ENCODE assay signal across 19 mouse cellular contexts in genomic region chr10:93662018-93662417, GRCm38 (mm10). TPM values are rescaled to one million over a fixed set of nuclear protein-coding genes. Genes with fewer than 3 reads are reported as not detected.
DNase-seq lines count a peak whose midpoint lies in the region; ATAC-seq and TF ChIP-seq lines count a peak whose summit lies in the region.
"Had no signal": no experiment of that assay in that cellular context is flagged by ENCODE, and none has a peak within 500 bp of the region (broad histone marks: within the 10 kb centered on the region; RNA-seq: fewer than 3 reads in every experiment).

No protein-coding gene starts in this region.

- H3K4me3 ChIP-seq in heart, embryonic 13.5 days, result no peak overlapping the region
- H3K4me3 ChIP-seq in testis, adult 2 months (ENCODE audit: control insufficient read depth, low read depth, low read length), result no peak overlapping the region
- no peak overlapping the region for H3K4me3 ChIP-seq in kidney, embryonic 16.5 days (ENCODE audit: low read length)
- H3K4me3 ChIP-seq in stomach, postnatal 0 days (ENCODE audit: low read depth, low read length), result no peak overlapping the region
- H3K4me3 ChIP-seq: erythroblast, embryonic 14.5 days; heart, embryonic 10.5 days; hindbrain, embryonic 12.5 days; liver, embryonic 15.5 days; neural tube, embryonic 13.5 days had no signal

- WGBS in heart, embryonic 13.5 days, result 67% methylated on average over 5 of the region's 5 CpGs
- WGBS in kidney, embryonic 16.5 days, result 64% methylated on average over 5 of the region's 5 CpGs
- WGBS in stomach, postnatal 0 days, result 44% methylated on average over 5 of the region's 5 CpGs

- H3K9ac ChIP-seq in heart, embryonic 13.5 days, result no peak overlapping the region
- no peak overlapping the region for H3K9ac ChIP-seq in kidney, embryonic 16.5 days (replicated peaks; ENCODE audit: low read length)
- no peak overlapping the region for H3K9ac ChIP-seq in stomach, postnatal 0 days (ENCODE audit: low read length)
- H3K9ac ChIP-seq: hindbrain, embryonic 12.5 days; liver, embryonic 15.5 days; neural tube, embryonic 13.5 days had no signal

- no peak for TF ChIP-seq CTCF in testis, adult 2 months (IDR thresholded peaks at IDR 0.05; ENCODE audit: control insufficient read depth, insufficient read depth, insufficient replicate concordance, low read depth, low read length)
- TF ChIP-seq CTCF in stomach, postnatal 0 days (IDR thresholded peaks at IDR 0.05; ENCODE audit: low read depth), result no peak

- H3K4me1 ChIP-seq in heart, embryonic 13.5 days, result peaks cover 29% of the 10 kb centered on the region
- no peaks in the 10 kb centered on the region for H3K4me1 ChIP-seq in testis, adult 2 months (ENCODE audit: control insufficient read depth, insufficient read depth, low read length)
- no peaks in the 10 kb centered on the region for H3K4me1 ChIP-seq in kidney, embryonic 16.5 days (ENCODE audit: insufficient read depth, low read length)
- no peaks in the 10 kb centered on the region for H3K4me1 ChIP-seq in stomach, postnatal 0 days (replicated peaks; ENCODE audit: control insufficient read depth, insufficient read depth)
- H3K4me1 ChIP-seq: heart, embryonic 10.5 days; hindbrain, embryonic 12.5 days; neural tube, embryonic 13.5 days had no signal

- no peaks in the 10 kb centered on the region for H3K36me3 ChIP-seq in heart, embryonic 13.5 days
- no peaks in the 10 kb centered on the region for H3K36me3 ChIP-seq in testis, adult 2 months (ENCODE audit: control insufficient read depth, insufficient read depth, low read length)
- H3K36me3 ChIP-seq in kidney, embryonic 16.5 days (ENCODE audit: insufficient read depth, low read length), result no peaks in the 10 kb centered on the region
- no peaks in the 10 kb centered on the region for H3K36me3 ChIP-seq in stomach, postnatal 0 days (ENCODE audit: control insufficient read depth, insufficient read depth, low read length)
- H3K36me3 ChIP-seq: heart, embryonic 10.5 days; hindbrain, embryonic 12.5 days; liver, embryonic 15.5 days; neural tube, embryonic 13.5 days had no signal

- 0 out of 2 replicates have a peak overlapping the region, but pooled peaks have one; percentile 12 for H3K27ac ChIP-seq in heart, embryonic 13.5 days (replicated peaks)
- peak overlapping the region; percentile 74 for H3K27ac ChIP-seq in testis, adult 2 months (ENCODE audit: control insufficient read depth, insufficient read depth, low read depth, low read length)
- H3K27ac ChIP-seq in kidney, embryonic 16.5 days (ENCODE audit: low read length), result no peak overlapping the region
- H3K27ac ChIP-seq in stomach, postnatal 0 days (replicated peaks), result 0 out of 2 replicates have a peak overlapping the region, but pooled peaks have one; percentile 0
- H3K27ac ChIP-seq: heart, embryonic 10.5 days; hindbrain, embryonic 12.5 days; liver, embryonic 15.5 days; neural tube, embryonic 13.5 days had no signal

- ATAC-seq in heart, embryonic 13.5 days (ENCODE audit: extremely low read depth, insufficient number of reproducible peaks, low FRiP score, low TSS enrichment), result no peak
- ATAC-seq in kidney, embryonic 16.5 days (ENCODE audit: low FRiP score, low TSS enrichment), result 0 out of 2 replicates have a peak, but pooled peaks have one; percentile 71
- no peak for ATAC-seq in stomach, postnatal 0 days (ENCODE audit: low FRiP score, low TSS enrichment)
- ATAC-seq: forebrain, embryonic 14.5 days had no signal

- H3K4me2 ChIP-seq in heart, embryonic 13.5 days, result no peak overlapping the region
- no peak overlapping the region for H3K4me2 ChIP-seq in kidney, embryonic 16.5 days (replicated peaks; ENCODE audit: low read depth, low read length)
- H3K4me2 ChIP-seq in stomach, postnatal 0 days (replicated peaks; ENCODE audit: low read depth), result no peak overlapping the region
- H3K4me2 ChIP-seq: hindbrain, embryonic 12.5 days; liver, embryonic 15.5 days; neural tube, embryonic 13.5 days had no signal

- peaks cover 18% of the 10 kb centered on the region for H3K27me3 ChIP-seq in heart, embryonic 13.5 days (replicated peaks)
- no peaks in the 10 kb centered on the region for H3K27me3 ChIP-seq in testis, adult 2 months (ENCODE audit: control insufficient read depth, insufficient read depth, low read length)
- H3K27me3 ChIP-seq in kidney, embryonic 16.5 days (ENCODE audit: insufficient read depth, low read length), result no peaks in the 10 kb centered on the region
- H3K27me3 ChIP-seq in stomach, postnatal 0 days (ENCODE audit: control insufficient read depth, insufficient read depth, low read length), result no peaks in the 10 kb centered on the region
- H3K27me3 ChIP-seq: hindbrain, embryonic 12.5 days; liver, embryonic 15.5 days; neural tube, embryonic 13.5 days had no signal

- no peak for DNase-seq in heart, adult 8-10 months (ENCODE audit: low spot score)
- no peak for DNase-seq in testis, postnatal 14 days (ENCODE audit: low spot score)
- no peak for DNase-seq in stomach, postnatal 0 days (ENCODE audit: low spot score)
- DNase-seq in embryo, embryonic 9.5 days (ENCODE audit: extremely low spot score), result no peak
- no peak for DNase-seq in adrenal gland, postnatal 36 days
- DNase-seq: cerebellum, postnatal 14 days; layer of hippocampus, adult 9-11 months; lung, postnatal 14 days; right cerebral cortex, postnatal 14 days; thymus, postnatal 25 days had no signal

- H3K9me3 ChIP-seq in heart, embryonic 13.5 days, result no peaks in the 10 kb centered on the region
- no peaks in the 10 kb centered on the region for H3K9me3 ChIP-seq in kidney, embryonic 16.5 days (ENCODE audit: low read length)
- H3K9me3 ChIP-seq in stomach, postnatal 0 days (ENCODE audit: control insufficient read depth, low read length), result no peaks in the 10 kb centered on the region
- H3K9me3 ChIP-seq: heart, embryonic 10.5 days; hindbrain, embryonic 12.5 days; liver, embryonic 15.5 days had no signal

- TF ChIP-seq EP300 in stomach, postnatal 0 days (optimal IDR thresholded peaks at IDR 0.05), result no peak

- no peak for TF ChIP-seq POLR2A in testis, adult 2 months (IDR thresholded peaks at IDR 0.05; ENCODE audit: control insufficient read depth, low read depth, low read length)

RNA-seq across cellular contexts. Expression of gene Ntn4, which starts 21.5 kb away (rescaled TPM):
- 0.82 and 1.3 TPM in 2 replicates for polyA plus RNA-seq in heart, embryonic 13.5 days (2015; fragmentation: Nextera tagmentation; extraction: Ambion mirVana)
- total RNA-seq in heart, adult 8-10 months (2022), result 10 to 100 TPM; 11.0 to 15.5 (median 11.9) TPM
- 2.7 and 3.2 TPM in 2 replicates for polyA plus RNA-seq in testis, adult 2 months (2012; rRNA removed)
- 0.59 and 1.0 TPM in 2 replicates for polyA plus RNA-seq in kidney, embryonic 16.5 days (2015; fragmentation: Nextera tagmentation; extraction: Ambion mirVana)
- polyA plus RNA-seq in stomach, postnatal 0 days (2015; fragmentation: Nextera tagmentation; extraction: Ambion mirVana), result 0.76 and 0.81 TPM in 2 replicates
- 10 to 100 TPM; 14.7 to 15.2 TPM for total RNA-seq in adrenal gland, postnatal 36 days (2021)
- polyA plus RNA-seq: erythroblast, embryonic 14.5 days had no signal
